Mouse (Mus musculus): Measurements from ENCODE around the gene Tent2. TPM values are rescaled to one million over a fixed set of nuclear protein-coding genes. Genes with fewer than 3 reads are reported as not detected.
"Not testable (repeated sequence)": the region's sequence is repeated elsewhere in the genome, so short reads cannot be mapped to it uniquely, and the experiment has no call there.

Tent2 gene
- polyA plus RNA-seq, 1 experiment from 2014 or later: 48.6 TPM

- H3K27ac ChIP-seq (ENCODE audit: low read depth, low read length): peak overlapping the region; percentile 89
- ATAC-seq (ENCODE audit: low read depth): no peak; the same call in 1 of the 2 replicates
- H3K36me3 ChIP-seq (ENCODE audit: control insufficient read depth, insufficient read depth, low read length): no peaks in the 10 kb centered on the region
- H3K27me3 ChIP-seq (ENCODE audit: control insufficient read depth, insufficient read depth, low read length): no peaks in the 10 kb centered on the region
- H3K4me2 ChIP-seq (ENCODE audit: low read depth, low read length): peak overlapping the region; percentile 67
- H3K9ac ChIP-seq (replicated peaks; ENCODE audit: low read depth, low read length): peak overlapping the region; percentile 95
- H3K4me3 ChIP-seq (ENCODE audit: low read depth, low read length): peak overlapping the region; percentile 80
- no peaks in the 10 kb centered on the region for H3K9me3 ChIP-seq (ENCODE audit: control insufficient read depth, low read length)
- WGBS: 41% methylated on average over 5 of the region's 5 CpGs
- peaks cover 11% of the 10 kb centered on the region for H3K4me1 ChIP-seq (ENCODE audit: control insufficient read depth, insufficient read depth, low read length)
Measured at GRCm38 (mm10) chr13:93192646-93193026, 451 bp upstream of the Tent2 start.

GRCm38 (mm10) chr13:93189416-93189815 is 2.8 kb downstream of the Tent2 start:
- Histone ChIP-seq H3K4me3 (ENCODE audit: low read depth, low read length) (no peak overlapping the region), H3K4me1 (ENCODE audit: control insufficient read depth, insufficient read depth, low read length) (peaks cover 11% of the 10 kb centered on the region), H3K27ac (ENCODE audit: low read depth, low read length) (no peak overlapping the region), H3K9me3 (ENCODE audit: control insufficient read depth, low read length) (no peaks in the 10 kb centered on the region), H3K9ac (replicated peaks; ENCODE audit: low read depth, low read length) (no peak overlapping the region), H3K36me3 (ENCODE audit: control insufficient read depth, insufficient read depth, low read length) (no peaks in the 10 kb centered on the region), H3K4me2 (ENCODE audit: low read depth, low read length) (no peak overlapping the region), H3K27me3 (ENCODE audit: control insufficient read depth, insufficient read depth, low read length) (no peaks in the 10 kb centered on the region)
- ATAC-seq (ENCODE audit: low read depth): no peak
- WGBS: 92% methylated on average over 2 of the region's 2 CpGs

- no peak overlapping the region for H3K27ac ChIP-seq (ENCODE audit: low read depth, low read length)
- no peaks in the 10 kb centered on the region for H3K27me3 ChIP-seq (ENCODE audit: control insufficient read depth, insufficient read depth, low read length)
- H3K9me3 ChIP-seq (ENCODE audit: control insufficient read depth, low read length): no peaks in the 10 kb centered on the region
- H3K4me1 ChIP-seq (ENCODE audit: control insufficient read depth, insufficient read depth, low read length): peaks cover 11% of the 10 kb centered on the region
- no peak overlapping the region for H3K4me3 ChIP-seq (ENCODE audit: low read depth, low read length)
- H3K4me2 ChIP-seq (ENCODE audit: low read depth, low read length): no peak overlapping the region
- no peaks in the 10 kb centered on the region for H3K36me3 ChIP-seq (ENCODE audit: control insufficient read depth, insufficient read depth, low read length)
- H3K9ac ChIP-seq (replicated peaks; ENCODE audit: low read depth, low read length): no peak overlapping the region
- ATAC-seq (ENCODE audit: low read depth): no peak
- 91% methylated on average over 3 of the region's 3 CpGs for WGBS
Measured at GRCm38 (mm10) chr13:93188738-93189137, 3.4 kb downstream of the Tent2 start.

- WGBS: 95% methylated on average over 5 of the region's 5 CpGs
- not testable (repeated sequence) for H3K27me3 ChIP-seq (ENCODE audit: control insufficient read depth, insufficient read depth, low read length); ATAC-seq (ENCODE audit: low read depth); H3K9ac ChIP-seq (replicated peaks; ENCODE audit: low read depth, low read length); H3K36me3 ChIP-seq (ENCODE audit: control insufficient read depth, insufficient read depth, low read length); H3K27ac ChIP-seq (ENCODE audit: low read depth, low read length); H3K9me3 ChIP-seq (ENCODE audit: control insufficient read depth, low read length); H3K4me2 ChIP-seq (ENCODE audit: low read depth, low read length); H3K4me3 ChIP-seq (ENCODE audit: low read depth, low read length)
- H3K4me1 ChIP-seq (ENCODE audit: control insufficient read depth, insufficient read depth, low read length): peaks cover 11% of the 10 kb centered on the region
Measured at GRCm38 (mm10) chr13:93187792-93188191, 4.4 kb downstream of the Tent2 start.

- no peak overlapping the region for H3K4me3 ChIP-seq (ENCODE audit: low read depth, low read length)
- no peak overlapping the region for H3K27ac ChIP-seq (ENCODE audit: low read depth, low read length)
- WGBS: 100% methylated on average over 1 of the region's 1 CpGs
- H3K9me3 ChIP-seq (ENCODE audit: control insufficient read depth, low read length): no peaks in the 10 kb centered on the region
- no peak for ATAC-seq (ENCODE audit: low read depth)
- H3K4me1 ChIP-seq (ENCODE audit: control insufficient read depth, insufficient read depth, low read length): no peaks in the 10 kb centered on the region
- H3K36me3 ChIP-seq (ENCODE audit: control insufficient read depth, insufficient read depth, low read length): peaks cover 9% of the 10 kb centered on the region
- H3K27me3 ChIP-seq (ENCODE audit: control insufficient read depth, insufficient read depth, low read length): no peaks in the 10 kb centered on the region
- H3K9ac ChIP-seq (replicated peaks; ENCODE audit: low read depth, low read length): no peak overlapping the region
- no peak overlapping the region for H3K4me2 ChIP-seq (ENCODE audit: low read depth, low read length)
Measured at GRCm38 (mm10) chr13:93180351-93180750, 11.8 kb downstream of the Tent2 start.

GRCm38 (mm10) chr13:93179522-93179921 is 12.7 kb downstream of the Tent2 start:
- Histone ChIP-seq H3K4me2 (ENCODE audit: low read depth, low read length) (no peak overlapping the region), H3K9me3 (ENCODE audit: control insufficient read depth, low read length) (no peaks in the 10 kb centered on the region), H3K9ac (replicated peaks; ENCODE audit: low read depth, low read length) (no peak overlapping the region), H3K36me3 (ENCODE audit: control insufficient read depth, insufficient read depth, low read length) (peaks cover 9% of the 10 kb centered on the region), H3K27me3 (ENCODE audit: control insufficient read depth, insufficient read depth, low read length) (no peaks in the 10 kb centered on the region), H3K4me3 (ENCODE audit: low read depth, low read length) (no peak overlapping the region), H3K27ac (ENCODE audit: low read depth, low read length) (no peak overlapping the region), H3K4me1 (ENCODE audit: control insufficient read depth, insufficient read depth, low read length) (no peaks in the 10 kb centered on the region)
- ATAC-seq (ENCODE audit: low read depth): no peak
- 93% methylated on average over 2 of the region's 2 CpGs for WGBS

GRCm38 (mm10) chr13:93177571-93177970 is 14.6 kb downstream of the Tent2 start:
- no peak overlapping the region for H3K9ac ChIP-seq (replicated peaks; ENCODE audit: low read depth, low read length)
- H3K4me2 ChIP-seq (ENCODE audit: low read depth, low read length): no peak overlapping the region
- H3K4me3 ChIP-seq (ENCODE audit: low read depth, low read length): no peak overlapping the region
- ATAC-seq (ENCODE audit: low read depth): no peak
- peaks cover 4% of the 10 kb centered on the region; the same call in 1 of the 2 replicates for H3K36me3 ChIP-seq (ENCODE audit: control insufficient read depth, insufficient read depth, low read length)
- H3K27me3 ChIP-seq (ENCODE audit: control insufficient read depth, insufficient read depth, low read length): no peaks in the 10 kb centered on the region
- no peak overlapping the region for H3K27ac ChIP-seq (ENCODE audit: low read depth, low read length)
- no peaks in the 10 kb centered on the region for H3K4me1 ChIP-seq (ENCODE audit: control insufficient read depth, insufficient read depth, low read length)
- no peaks in the 10 kb centered on the region for H3K9me3 ChIP-seq (ENCODE audit: control insufficient read depth, low read length)

GRCm38 (mm10) chr13:93163303-93163702 is 28.9 kb downstream of the Tent2 start:
- 96% methylated on average over 4 of the region's 4 CpGs for WGBS
- H3K9me3 ChIP-seq (ENCODE audit: control insufficient read depth, low read length): no peaks in the 10 kb centered on the region
- H3K4me2 ChIP-seq (ENCODE audit: low read depth, low read length): no peak overlapping the region
- H3K4me1 ChIP-seq (ENCODE audit: control insufficient read depth, insufficient read depth, low read length): no peaks in the 10 kb centered on the region
- no peak overlapping the region for H3K4me3 ChIP-seq (ENCODE audit: low read depth, low read length)
- H3K9ac ChIP-seq (replicated peaks; ENCODE audit: low read depth, low read length): no peak overlapping the region
- H3K36me3 ChIP-seq (ENCODE audit: control insufficient read depth, insufficient read depth, low read length): peaks cover 4% of the 10 kb centered on the region; the same call in 1 of the 2 replicates
- H3K27ac ChIP-seq (ENCODE audit: low read depth, low read length): no peak overlapping the region
- ATAC-seq (ENCODE audit: low read depth): no peak
- no peaks in the 10 kb centered on the region for H3K27me3 ChIP-seq (ENCODE audit: control insufficient read depth, insufficient read depth, low read length)

GRCm38 (mm10) chr13:93162456-93162855 is 29.7 kb downstream of the Tent2 start:
- Histone ChIP-seq H3K27me3 (ENCODE audit: control insufficient read depth, insufficient read depth, low read length) (no peaks in the 10 kb centered on the region), H3K9ac (replicated peaks; ENCODE audit: low read depth, low read length) (no peak overlapping the region), H3K36me3 (ENCODE audit: control insufficient read depth, insufficient read depth, low read length) (peaks cover 4% of the 10 kb centered on the region; the same call in 1 of the 2 replicates), H3K4me2 (ENCODE audit: low read depth, low read length) (no peak overlapping the region), H3K9me3 (ENCODE audit: control insufficient read depth, low read length) (no peaks in the 10 kb centered on the region), H3K27ac (ENCODE audit: low read depth, low read length) (no peak overlapping the region), H3K4me3 (ENCODE audit: low read depth, low read length) (no peak overlapping the region), H3K4me1 (ENCODE audit: control insufficient read depth, insufficient read depth, low read length) (no peaks in the 10 kb centered on the region)
- ATAC-seq (ENCODE audit: low read depth): no peak

GRCm38 (mm10) chr13:93158261-93158660 is 33.9 kb downstream of the Tent2 start:
- Histone ChIP-seq H3K4me3 (ENCODE audit: low read depth, low read length) (no peak overlapping the region), H3K4me1 (ENCODE audit: control insufficient read depth, insufficient read depth, low read length) (no peaks in the 10 kb centered on the region), H3K27ac (ENCODE audit: low read depth, low read length) (no peak overlapping the region), H3K27me3 (ENCODE audit: control insufficient read depth, insufficient read depth, low read length) (no peaks in the 10 kb centered on the region), H3K36me3 (ENCODE audit: control insufficient read depth, insufficient read depth, low read length) (peaks cover 2% of the 10 kb centered on the region; the same call in 1 of the 2 replicates), H3K9ac (replicated peaks; ENCODE audit: low read depth, low read length) (no peak overlapping the region), H3K4me2 (ENCODE audit: low read depth, low read length) (no peak overlapping the region), H3K9me3 (ENCODE audit: control insufficient read depth, low read length) (no peaks in the 10 kb centered on the region)
- no peak for ATAC-seq (ENCODE audit: low read depth)
- WGBS: 96% methylated on average over 6 of the region's 6 CpGs
